Mouse (Mus musculus) layer of hippocampus, postnatal 25 days (tissue): Measurements from ENCODE around the gene Cdk14. TPM values are rescaled to one million over a fixed set of nuclear protein-coding genes. Genes with fewer than 3 reads are reported as not detected.

Source experiments
- DNase-seq, 2 experiments: peaks; one replicate each; pipeline ENCODE4 v3.0.0; 2022; ENCODE audit warnings: mixed read lengths in 2 of 2, low spot score in 1 of 2; ENCODE audit errors: extremely low spot score in 1 of 2
- total RNA-seq, 2 experiments: library from RNA; stranded (reverse); gene quantifications; 2 replicates each; pipeline ENCODE4 v1.2.3; 2021

Cdk14 gene
- total RNA-seq, 2 experiments from 2014 or later: 233 to 245 TPM

DNA sequence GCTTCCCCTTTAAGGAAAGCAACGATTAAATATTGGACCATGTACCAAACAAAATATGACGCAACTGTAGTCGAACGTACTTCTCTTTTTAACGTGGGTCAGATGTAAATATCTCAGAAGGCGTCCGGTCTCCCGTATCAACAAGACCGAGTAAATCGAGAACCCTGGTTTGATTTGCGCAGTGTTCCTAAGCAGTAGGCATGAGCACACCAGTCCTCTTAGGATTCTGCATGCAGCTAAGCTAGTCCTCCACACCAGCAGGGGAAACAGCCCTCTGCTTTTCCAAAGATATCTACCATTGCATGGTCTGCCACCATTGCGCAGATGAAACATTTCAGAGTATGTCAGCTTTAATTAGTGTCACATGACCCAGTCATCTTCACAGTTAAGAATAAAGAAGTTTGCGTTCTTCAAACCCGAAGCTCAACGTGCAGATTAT is 543.4 kb downstream of the Cdk14 start:
- no peak for DNase-seq

DNA sequence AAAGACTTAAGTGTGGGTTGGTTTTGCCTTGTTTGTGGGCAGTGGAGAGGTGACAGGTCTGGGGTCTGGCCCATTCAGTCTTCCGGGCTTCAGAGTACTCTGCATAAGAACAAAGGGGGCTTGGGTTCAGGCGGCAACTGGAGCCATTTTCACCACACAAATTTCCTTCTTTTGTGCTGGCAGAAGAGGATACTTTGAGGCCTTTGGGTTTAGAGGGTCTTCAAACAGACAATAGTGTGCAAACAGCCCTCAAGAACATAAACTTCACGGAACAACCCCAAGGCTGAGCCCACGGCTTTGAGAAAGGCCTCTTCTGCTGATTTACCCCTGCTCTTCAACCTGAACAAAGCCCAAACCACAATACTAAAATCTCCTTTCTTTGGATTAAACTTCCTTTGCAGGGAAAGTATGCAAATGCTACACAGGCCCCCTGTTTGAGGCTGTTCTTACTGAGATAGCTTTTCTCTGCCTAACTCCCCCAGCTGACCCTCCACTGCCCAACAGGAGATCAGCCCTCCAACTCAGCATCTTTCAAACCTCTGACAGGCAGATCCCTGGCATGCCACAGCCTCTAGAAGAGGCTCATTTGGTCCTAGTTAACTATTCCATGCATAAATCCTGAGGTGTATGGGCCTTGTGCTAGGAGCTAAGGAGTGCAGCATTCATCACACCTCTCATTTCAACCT is 549.9 kb downstream of the Cdk14 start:
- no peak for DNase-seq

DNA sequence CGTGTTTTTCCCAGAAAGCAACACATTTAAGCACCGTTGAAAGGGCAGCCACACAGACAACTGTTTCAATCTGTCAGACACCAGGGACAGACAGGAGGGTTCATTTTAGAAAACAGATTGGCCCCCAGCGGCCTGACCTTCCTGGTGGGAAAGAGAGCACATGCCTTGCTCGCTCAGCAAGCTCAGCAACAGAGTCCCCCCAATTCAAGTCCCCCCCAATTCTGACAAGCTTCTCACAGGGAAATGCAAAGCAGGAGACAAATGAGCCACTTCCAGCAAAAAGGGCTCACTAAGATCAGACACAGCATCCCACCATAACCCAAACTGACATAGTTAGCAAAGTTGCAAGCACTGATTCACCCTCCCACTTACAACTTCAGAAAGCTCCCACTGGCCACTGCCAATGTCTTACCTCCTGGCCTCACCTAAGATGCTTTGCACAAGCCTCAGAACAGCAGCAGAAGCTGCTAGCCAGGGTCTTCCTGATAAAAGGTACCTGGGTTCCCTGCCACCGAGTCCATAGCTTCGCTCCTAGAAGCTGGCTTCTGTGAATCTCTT is 551.5 kb downstream of the Cdk14 start:
- DNase-seq: no peak

DNA sequence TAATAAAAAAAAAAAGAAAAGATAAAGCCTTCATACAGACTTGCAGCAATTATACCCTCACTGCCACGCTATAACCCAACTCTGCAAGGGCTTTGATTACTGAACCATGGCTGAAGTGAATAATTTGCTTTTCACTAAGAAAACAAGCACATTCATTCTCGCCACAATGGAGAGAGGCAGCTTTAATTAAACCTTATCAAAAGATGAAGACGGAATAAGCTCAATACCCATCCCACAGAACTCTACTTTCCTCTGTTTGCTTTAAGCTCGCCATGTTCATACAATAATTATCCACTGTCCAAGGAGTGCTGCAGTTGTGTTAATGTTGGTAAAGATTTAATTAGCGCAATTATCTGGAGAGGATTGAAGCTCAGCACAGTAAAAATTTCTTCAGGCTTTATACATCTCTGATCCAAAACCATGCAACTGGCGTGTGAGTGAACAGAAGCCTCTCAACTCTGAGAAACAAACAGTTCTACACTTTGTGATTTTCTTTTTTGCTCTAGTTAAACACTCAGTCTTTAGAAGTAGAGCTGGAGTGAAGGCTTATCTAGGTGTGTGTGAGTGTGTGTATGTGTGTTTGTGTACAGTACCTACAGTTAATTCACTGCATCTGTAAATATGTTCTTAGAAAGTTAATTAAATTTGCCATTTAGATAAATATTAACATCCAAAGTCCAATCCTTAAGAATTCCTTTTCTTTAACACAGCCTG is 552.1 kb downstream of the Cdk14 start:
- no peak for DNase-seq

DNA sequence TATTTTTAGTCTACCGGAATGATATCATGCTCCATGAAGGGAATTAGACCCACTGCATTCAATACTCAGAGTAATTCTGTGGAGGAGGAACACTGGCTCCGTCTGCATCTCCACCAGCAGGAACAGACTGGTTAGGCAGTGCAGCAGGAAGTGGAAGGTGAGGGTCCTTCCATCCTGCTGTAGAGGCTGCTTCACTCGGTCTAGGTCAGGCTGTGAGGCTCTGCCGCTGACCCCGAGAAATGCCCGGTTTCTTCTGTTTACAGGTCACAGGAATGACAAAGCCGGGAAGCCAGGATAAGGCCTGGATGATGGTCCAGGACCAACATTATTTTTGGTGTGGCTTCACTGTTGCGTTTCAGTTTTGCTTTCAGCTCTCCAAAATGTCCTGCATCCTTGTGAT is 553.2 kb downstream of the Cdk14 start:
- DNase-seq: no peak

DNA sequence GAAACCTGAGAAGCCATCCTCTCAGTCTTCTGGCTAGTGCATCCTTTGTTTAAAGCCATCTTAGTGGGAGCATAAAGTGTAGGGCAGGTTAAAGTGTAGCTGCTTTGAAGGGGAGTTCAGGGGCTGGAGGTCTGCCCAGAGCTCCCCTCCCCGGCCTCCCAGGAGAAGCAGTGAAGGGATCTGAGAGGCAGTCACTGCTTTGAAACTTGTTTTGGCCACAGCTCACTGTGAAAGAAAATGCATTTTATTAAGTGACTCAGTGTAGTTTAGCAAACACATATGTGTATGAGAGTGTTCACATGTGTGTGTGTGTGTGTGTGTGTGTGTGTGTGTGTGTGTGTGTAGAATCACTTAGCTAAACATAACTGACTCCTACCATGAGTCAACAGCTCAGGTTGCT is 554.0 kb downstream of the Cdk14 start:
- no peak for DNase-seq

DNA sequence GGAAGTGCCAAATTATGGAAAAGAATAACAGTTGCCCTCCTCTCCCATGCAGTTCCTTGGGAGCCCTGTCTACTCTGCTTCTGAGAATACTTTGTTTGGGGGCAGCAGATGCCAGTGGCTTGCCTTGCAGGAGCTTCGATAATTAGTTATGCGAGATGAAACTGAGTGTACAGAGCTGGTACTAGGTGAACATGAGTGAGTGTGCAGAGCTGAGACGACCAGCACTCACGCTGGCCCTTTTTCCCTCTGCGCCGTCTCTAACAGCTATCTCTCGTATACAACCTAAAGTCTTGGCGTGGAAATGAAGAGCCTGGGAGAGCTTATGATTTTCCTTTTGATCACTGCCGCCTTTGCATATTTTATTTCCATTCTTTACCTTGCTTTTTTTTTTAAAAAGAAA is 558.5 kb downstream of the Cdk14 start:
- no peak for DNase-seq

DNA sequence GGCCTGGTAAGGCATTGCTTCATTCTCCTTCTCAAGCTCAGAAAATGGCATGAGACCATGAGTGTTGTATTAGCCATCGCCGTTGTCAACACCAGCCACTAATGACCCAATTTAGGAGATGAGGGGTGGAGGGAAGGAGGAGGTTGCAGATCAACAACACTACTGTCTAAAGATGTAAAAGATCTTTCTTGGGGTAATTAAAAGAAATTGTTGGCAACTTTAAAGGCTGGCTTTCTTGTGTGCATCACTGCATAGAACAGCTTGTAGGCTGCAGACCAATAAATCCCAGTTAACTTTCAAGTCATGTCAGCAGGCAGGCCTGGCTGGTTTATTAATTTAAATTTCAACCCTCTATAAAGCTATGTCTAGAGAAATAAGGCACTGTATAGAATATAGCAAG is 559.0 kb downstream of the Cdk14 start:
- no peak for DNase-seq

DNA sequence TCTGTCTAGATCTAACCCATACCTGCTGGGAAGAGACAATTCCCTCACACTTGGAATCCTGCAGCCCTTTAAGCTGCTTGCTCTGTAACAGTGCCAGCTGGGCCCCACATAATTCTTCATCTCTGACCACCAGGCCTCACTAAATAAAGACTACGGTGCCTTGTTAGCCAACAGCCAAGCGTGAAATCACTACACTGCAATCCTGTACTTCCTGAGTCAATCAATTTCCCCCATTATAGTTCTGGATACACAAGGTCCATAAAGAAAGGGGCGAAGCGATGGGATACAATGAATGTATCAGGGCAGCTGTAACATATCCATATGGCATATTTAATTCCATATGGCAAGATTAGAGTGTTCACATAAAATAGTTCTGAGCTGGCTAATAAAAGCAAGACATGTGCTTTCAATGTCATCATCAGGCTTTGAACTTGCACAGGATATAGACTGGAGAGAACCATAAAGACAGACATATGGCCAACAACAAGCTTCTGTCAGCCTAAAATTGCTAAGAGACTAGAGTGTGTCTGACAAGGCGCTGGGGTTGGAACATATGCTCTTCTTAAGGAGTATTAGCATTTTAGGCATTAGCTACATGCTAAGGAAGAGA is 562.0 kb downstream of the Cdk14 start:
- no peak for DNase-seq

DNA sequence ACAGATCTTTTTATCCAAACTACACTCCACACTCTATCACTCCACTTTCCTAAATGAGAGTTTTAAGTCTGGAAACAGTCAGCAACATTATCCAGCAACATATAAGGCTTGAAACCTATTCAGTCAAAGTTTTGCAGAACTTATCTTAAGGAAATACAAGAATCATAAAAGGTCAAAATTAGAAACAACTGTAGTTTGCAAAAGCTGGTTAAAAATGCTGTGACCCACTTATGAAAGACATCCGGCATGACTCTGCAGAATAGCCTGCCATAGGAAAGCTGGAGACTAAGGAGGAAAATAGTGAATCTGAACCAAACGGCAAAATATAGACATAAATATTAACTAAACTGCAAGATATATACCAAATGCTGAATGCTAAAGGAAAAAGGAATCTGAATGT is 566.6 kb downstream of the Cdk14 start:
- DNase-seq: no peak

DNA sequence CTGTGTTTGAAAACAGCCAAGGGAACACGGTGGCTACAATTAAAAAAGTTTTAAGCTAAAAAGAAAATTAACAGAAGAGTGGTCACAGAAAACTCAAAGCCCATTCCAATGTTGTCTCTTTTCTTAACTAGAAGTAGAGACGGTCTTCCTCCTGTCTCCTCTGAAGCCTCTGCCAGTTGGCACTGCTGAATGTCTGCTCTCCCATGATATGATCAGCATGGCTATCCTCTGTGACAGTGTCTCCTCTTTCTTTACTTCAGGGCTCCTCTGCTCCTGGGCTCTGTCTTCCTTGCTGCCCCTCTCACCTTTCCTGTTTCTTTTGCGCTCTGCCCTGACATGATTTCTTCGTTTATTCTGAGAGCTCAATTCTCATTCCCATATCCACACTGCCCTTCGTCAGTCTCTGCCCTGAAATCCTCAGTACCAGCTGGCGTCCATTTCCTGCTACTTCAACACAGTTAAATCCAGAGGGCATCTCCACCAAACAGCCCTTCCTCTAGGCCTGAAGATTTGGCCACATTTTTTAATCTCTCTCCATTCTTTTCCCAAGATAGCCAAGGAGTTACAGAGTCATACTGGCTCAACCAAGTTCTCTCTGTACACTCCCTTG is 567.3 kb downstream of the Cdk14 start:
- no peak for DNase-seq

DNA sequence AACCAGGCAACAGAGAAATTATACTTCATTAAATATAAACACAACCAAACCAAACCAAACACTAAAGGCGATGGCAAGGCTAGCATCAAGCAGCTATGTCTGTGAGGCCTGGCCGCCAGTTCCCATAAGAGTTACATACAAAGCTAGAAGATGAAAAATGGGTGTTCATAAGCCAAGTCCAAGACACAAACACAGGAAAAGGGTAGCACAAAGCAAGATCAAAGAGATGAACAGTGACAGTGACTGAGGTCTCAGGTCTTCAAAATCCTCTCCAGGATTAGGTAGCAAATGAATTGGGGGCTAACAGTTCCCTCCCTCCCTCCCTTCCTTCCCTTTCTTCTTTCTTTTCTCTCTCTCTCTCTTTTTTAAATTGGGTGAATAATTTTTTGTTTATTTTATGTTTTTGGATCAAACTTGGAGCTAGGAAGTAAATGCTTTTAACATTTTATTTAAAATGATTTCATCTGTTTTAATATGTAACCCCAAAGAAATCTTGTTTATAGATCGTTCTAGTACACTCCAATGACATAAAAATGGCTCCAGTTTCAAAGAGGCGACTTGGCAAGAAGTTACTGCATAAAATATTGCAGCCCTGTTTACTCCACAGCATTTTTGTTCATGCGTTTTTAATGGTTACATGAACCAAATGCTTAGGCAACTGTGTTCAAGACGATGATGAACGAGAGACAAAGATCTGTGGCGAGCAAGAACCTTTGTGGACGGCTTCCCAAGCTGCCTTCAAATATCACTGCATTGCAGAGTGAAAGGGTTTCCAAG is 568.0 kb downstream of the Cdk14 start:
- DNase-seq: no peak

DNA sequence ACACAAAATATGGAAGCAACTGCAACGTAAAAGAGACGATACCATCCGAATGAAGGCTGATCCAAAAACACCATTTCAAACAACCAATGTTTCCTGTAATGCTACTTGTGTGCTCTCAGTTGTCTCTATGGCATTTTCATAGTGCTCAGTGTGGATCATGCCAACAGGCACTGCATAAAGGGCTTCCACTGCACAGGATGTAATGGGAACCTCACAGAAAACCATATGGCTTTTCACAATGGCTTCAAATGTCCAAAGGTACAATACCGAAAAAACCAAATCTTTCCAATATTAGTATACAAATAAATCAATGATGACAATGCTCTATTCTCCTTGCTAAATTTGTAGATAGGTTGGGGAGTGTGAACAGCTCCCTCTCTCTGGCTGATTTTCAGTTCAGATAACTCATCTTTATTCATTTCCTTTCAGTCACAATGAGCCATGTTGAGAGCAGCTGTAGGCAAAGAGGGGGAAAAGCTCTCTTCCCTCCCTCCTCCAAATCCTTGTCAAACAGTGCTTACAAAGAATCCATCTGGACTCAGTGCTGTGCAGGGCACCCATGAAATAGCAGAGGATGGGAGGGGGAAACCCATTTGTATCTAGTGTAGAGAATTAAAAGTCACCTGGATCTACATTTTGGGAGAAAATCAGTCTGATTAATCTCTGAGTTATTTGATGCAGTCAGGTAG is 568.7 kb downstream of the Cdk14 start:
- DNase-seq: no peak

DNA sequence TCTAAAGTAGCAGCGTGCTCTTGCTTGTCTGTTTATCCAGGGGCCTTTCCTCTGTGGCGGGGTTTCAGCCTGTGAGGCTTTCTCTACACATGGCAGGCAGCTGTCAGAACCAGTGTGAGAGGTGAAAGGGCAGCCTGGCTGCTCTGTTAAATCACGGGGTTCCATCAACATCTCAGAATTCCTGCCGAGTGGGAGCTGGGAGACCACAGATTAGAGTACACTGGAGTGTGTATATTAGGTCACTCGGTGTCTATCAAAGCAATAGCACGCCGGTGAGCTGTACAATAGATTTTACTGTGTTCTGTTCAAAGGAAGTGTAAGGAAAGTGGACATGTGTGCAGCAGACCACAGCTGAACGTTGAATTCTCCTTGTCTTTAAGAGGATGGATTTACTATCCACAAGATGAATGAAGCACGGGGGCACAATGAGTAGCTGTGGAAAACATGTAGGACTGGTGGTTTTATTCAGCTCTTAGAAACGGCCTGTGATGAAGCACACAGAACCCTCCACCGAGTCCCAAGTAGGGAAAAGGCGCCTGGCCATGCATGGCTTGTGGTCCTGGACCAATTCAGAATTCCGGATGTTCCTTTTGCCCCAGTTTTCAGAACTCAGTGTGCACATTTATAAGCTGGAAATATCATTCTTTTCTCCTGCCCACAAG is 585.2 kb downstream of the Cdk14 start:
- DNase-seq: no peak

DNA sequence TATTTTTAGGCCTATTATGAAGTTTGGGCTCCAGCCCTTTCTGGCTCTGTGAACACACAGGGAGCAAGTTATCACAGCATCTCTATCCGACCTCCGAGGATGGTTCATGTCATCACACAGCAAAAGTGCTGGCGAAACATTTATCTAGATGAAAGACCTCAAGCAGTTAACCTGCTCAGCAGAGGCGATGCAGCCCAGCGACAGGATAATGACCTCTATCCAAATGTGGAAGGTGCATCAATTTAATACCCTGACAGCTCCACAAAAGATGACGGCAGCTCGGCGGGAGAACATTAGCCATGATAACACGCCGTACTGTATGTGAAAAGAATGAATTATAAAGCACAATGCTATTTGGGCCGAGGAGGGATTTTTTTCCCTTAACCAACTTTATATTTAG is 586.2 kb downstream of the Cdk14 start:
- DNase-seq: no peak

DNA sequence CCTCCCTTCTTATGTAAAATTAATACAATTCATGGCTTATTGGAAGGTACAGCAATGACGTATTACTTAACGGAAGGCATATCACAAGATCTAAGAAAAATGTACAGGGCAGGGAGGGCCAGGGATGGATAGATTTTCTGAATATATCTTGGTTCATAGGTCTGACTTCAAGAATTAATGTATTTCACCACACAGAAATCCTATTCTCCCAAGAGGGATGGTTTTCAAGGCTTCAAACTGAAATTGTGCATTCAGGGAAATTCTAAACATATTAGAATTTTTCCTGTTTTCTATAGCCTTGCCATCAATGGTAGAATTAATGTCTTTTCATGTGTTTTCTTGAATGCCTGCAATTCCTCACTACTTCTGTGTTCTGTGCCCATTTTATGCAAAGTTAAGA is 593.2 kb downstream of the Cdk14 start:
- DNase-seq: no peak

DNA sequence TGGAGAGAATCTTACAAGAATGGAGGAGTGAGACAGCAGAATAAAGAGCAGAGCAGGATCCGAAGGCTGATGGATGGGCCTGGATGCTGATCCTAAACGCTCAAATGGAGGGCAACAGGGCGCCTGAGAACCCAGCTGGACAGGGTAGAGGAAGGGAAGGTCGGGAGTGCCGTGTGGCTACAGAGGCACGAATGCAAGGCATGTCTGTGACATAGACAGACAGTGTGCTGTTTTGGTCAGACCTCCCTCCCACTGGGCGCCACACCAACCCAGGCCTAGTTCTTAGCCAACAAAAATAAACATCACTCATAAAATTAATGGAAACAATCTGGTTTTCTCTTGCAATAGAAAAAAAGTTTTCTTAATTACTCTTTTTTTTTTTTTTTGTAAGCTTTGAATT is 594.2 kb downstream of the Cdk14 start:
- DNase-seq: no peak

DNA sequence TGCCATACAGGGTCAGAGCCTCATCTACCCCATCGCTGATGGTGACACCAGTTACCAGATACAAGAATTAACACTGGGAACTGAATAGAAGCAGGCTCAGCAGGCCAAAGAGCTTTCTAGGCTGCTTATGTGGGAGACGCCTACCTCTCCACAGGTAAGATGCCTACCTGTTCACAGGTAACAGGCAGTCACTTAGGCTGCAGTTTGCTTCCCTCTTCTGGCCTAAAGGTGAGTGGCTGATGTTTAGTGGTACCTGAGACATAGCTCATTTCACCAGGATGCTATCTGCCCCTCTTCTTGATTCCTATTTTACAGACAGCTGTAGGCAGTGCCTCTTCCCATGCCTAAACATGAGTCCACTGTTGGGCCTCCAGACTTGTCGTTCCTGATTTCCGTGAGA is 595.0 kb downstream of the Cdk14 start:
- no peak for DNase-seq

DNA sequence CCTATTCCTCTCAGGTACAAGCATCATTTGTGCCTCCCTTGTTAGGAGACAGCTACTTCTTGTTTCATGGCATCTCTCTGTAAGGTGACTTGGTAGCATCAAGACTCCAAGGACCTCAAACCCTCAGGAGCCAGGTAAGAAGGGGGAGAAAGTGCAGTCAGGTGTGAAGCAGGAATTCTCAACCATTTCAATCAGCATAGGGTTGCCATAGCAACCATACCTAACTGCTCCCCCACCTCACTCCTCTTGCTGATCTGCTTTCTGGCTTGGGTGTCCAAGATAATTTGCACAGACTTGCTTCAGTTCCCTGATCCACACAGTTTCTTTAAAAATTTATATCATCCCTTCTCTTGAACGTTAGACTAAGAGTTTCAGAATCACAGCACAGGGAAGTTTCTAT is 595.9 kb downstream of the Cdk14 start:
- no peak for DNase-seq
